Mouse (Mus musculus): ENCODE data around the gene Magi2.

- TF ChIP-seq CTCF (IDR thresholded peaks at IDR 0.05; ENCODE audit: low read depth) (no peak), EP300 (IDR thresholded peaks at IDR 0.05; ENCODE audit: low read depth) (no peak)
Observed at GRCm38 (mm10) chr5:20065081-20065480, 838.2 kb downstream of the Magi2 start.
